Mouse (Mus musculus) midbrain, embryonic 11.5 days (tissue): ENCODE results near the gene Exosc5. TPM values are rescaled to one million over a fixed set of nuclear protein-coding genes. Genes with fewer than 3 reads are reported as not detected.

Experiments used
- ATAC-seq: fragments of 200-750 bp; cut with Nextera tagmentation; 2 replicates; pipeline ENCODE4 v1.8.0; 2017; ENCODE audit warnings: moderate TSS enrichment, moderate library complexity; ENCODE audit not compliant: low FRiP score
- DNase-seq: peaks from one replicate; pipeline ENCODE4 v3.0.0; 2015; ENCODE audit warnings: low spot score; ENCODE audit errors: missing footprints
- H3K27ac ChIP-seq: fragments of 300-500 bp; sonication (generic); 2 replicates; pipeline ENCODE4 v1.5.1; 2014; ENCODE audit warnings: low read depth, low read length
- H3K27me3 ChIP-seq: fragments of 300-500 bp; sonication (generic); 2 replicates; pipeline ENCODE4 v1.6.1; 2014; ENCODE audit warnings: mild to moderate bottlenecking, low read length, moderate library complexity, mixed read lengths; ENCODE audit not compliant: control insufficient read depth, insufficient read depth
- H3K36me3 ChIP-seq: fragments of 300-500 bp; sonication (generic); 2 replicates; pipeline ENCODE4 v1.6.1; 2014; ENCODE audit warnings: mild to moderate bottlenecking, low read length, moderate library complexity, mixed read lengths; ENCODE audit not compliant: control insufficient read depth, insufficient read depth
- H3K4me1 ChIP-seq: fragments of 300-500 bp; sonication (generic); 2 replicates; pipeline ENCODE4 v1.6.1; 2014; ENCODE audit warnings: low read length; ENCODE audit not compliant: control insufficient read depth, insufficient read depth
- H3K4me2 ChIP-seq: fragments of 300-500 bp; sonication (generic); 2 replicates; pipeline ENCODE4 v1.6.1; 2014; ENCODE audit warnings: mild to moderate bottlenecking, moderate library complexity
- H3K4me3 ChIP-seq: fragments of 300-500 bp; sonication (generic); 2 replicates; pipeline ENCODE4 v1.5.1; 2014; ENCODE audit warnings: low read depth, low read length
- H3K9ac ChIP-seq: fragments of 300-500 bp; sonication (generic); 2 replicates; pipeline ENCODE4 v1.6.1; 2014; ENCODE audit warnings: low read length
- H3K9me3 ChIP-seq: fragments of 300-500 bp; sonication (generic); 2 replicates; pipeline ENCODE4 v1.6.1; 2016; ENCODE audit warnings: low read length; ENCODE audit not compliant: control insufficient read depth
- WGBS: fragments of 180-500 bp; shearing (Covaris S2); extraction: QIAGEN DNeasy Blood & Tissue Kit; methylation state at CpG from one replicate; pipeline ENCODE4 v1.1.7; 2014; 5-methylcytosine and 5-hydroxymethylcytosine counted together
- polyA plus RNA-seq: library from polyadenylated mRNA; unstranded; fragments of >200 nt; fragmentation: Nextera tagmentation; extraction: Ambion mirVana; gene quantifications from 2 replicates; pipeline ENCODE4 v1.2.1, GENCODE M21; 2014

Gene Exosc5
- polyA plus RNA-seq, 1 experiment from 2014 or later = 46.4 TPM

GRCm38 (mm10) chr7:25628323-25628620 is 30.7 kb upstream of the Exosc5 start:
- Histone ChIP-seq H3K4me3 (no peak overlapping the region), H3K9me3 (no peaks in the 10 kb centered on the region), H3K4me1 (peaks cover 8% of the 10 kb centered on the region), H3K27me3 (peaks cover 3% of the 10 kb centered on the region; the same call in 1 of the 2 replicates), H3K27ac (no peak overlapping the region), H3K36me3 (no peaks in the 10 kb centered on the region), H3K9ac (no peak overlapping the region), H3K4me2 (no peak overlapping the region)
- ATAC-seq (no peak), DNase-seq (no peak)
- WGBS = 52% methylated on average over 8 of the region's 8 CpGs

- peaks cover 2% of the 10 kb centered on the region for H3K4me1 ChIP-seq
- H3K27me3 ChIP-seq = peaks cover 3% of the 10 kb centered on the region; the same call in 1 of the 2 replicates
- ATAC-seq = no peak
- H3K27ac ChIP-seq = no peak overlapping the region
- H3K4me2 ChIP-seq = no peak overlapping the region
- WGBS = 95% methylated on average over 5 of the region's 5 CpGs
- H3K9me3 ChIP-seq = no peaks in the 10 kb centered on the region
- no peak overlapping the region for H3K4me3 ChIP-seq
- peak; percentile 14 for DNase-seq
- H3K9ac ChIP-seq = no peak overlapping the region
- H3K36me3 ChIP-seq = no peaks in the 10 kb centered on the region
Measured at GRCm38 (mm10) chr7:25632679-25633078, 26.3 kb upstream of the Exosc5 start.

- no peaks in the 10 kb centered on the region for H3K4me1 ChIP-seq
- no peaks in the 10 kb centered on the region for H3K36me3 ChIP-seq
- WGBS = 76% methylated on average over 3 of the region's 3 CpGs
- ATAC-seq (no peak), DNase-seq (no peak)
- no peak overlapping the region for H3K4me3 ChIP-seq
- H3K27ac ChIP-seq = no peak overlapping the region
- H3K4me2 ChIP-seq = no peak overlapping the region
- H3K9me3 ChIP-seq = no peaks in the 10 kb centered on the region
- H3K9ac ChIP-seq = no peak overlapping the region
- H3K27me3 ChIP-seq = no peaks in the 10 kb centered on the region
Measured at GRCm38 (mm10) chr7:25636373-25636772, 22.6 kb upstream of the Exosc5 start.

GRCm38 (mm10) chr7:25637099-25637498 is 21.9 kb upstream of the Exosc5 start:
- WGBS = 90% methylated on average over 5 of the region's 5 CpGs
- H3K36me3 ChIP-seq = no peaks in the 10 kb centered on the region
- ATAC-seq = no peak; the same call in 1 of the 2 replicates

GRCm38 (mm10) chr7:25639754-25640153 is 19.2 kb upstream of the Exosc5 start:
- Histone ChIP-seq H3K4me3 (no peak overlapping the region), H3K9ac (no peak overlapping the region), H3K9me3 (no peaks in the 10 kb centered on the region), H3K4me2 (no peak overlapping the region), H3K27me3 (no peaks in the 10 kb centered on the region), H3K36me3 (no peaks in the 10 kb centered on the region), H3K4me1 (no peaks in the 10 kb centered on the region), H3K27ac (no peak overlapping the region)
- no peak for ATAC-seq
- DNase-seq = no peak
- WGBS = 88% methylated on average over 4 of the region's 4 CpGs

More at GRCm38 (mm10) chr7:25637099-25637498, 21.9 kb upstream of the Exosc5 start:
- Histone ChIP-seq H3K4me1 (no peaks in the 10 kb centered on the region), H3K9me3 (no peaks in the 10 kb centered on the region), H3K4me3 (no peak overlapping the region), H3K27ac (no peak overlapping the region), H3K27me3 (no peaks in the 10 kb centered on the region), H3K4me2 (no peak overlapping the region), H3K9ac (no peak overlapping the region)
- DNase-seq = no peak

GRCm38 (mm10) chr7:25644136-25644535 is 14.8 kb upstream of the Exosc5 start:
- WGBS = 86% methylated on average over 10 of the region's 10 CpGs
- H3K9me3 ChIP-seq = no peaks in the 10 kb centered on the region
- ATAC-seq (no peak), DNase-seq (peak; percentile 41)
- no peak overlapping the region for H3K27ac ChIP-seq
- no peaks in the 10 kb centered on the region for H3K36me3 ChIP-seq
- no peak overlapping the region for H3K4me3 ChIP-seq
- no peak overlapping the region for H3K9ac ChIP-seq
- no peak overlapping the region for H3K4me2 ChIP-seq
- H3K4me1 ChIP-seq = no peaks in the 10 kb centered on the region
- H3K27me3 ChIP-seq = no peaks in the 10 kb centered on the region

- no peak overlapping the region for H3K4me3 ChIP-seq
- 70% methylated on average over 4 of the region's 4 CpGs for WGBS
- H3K9me3 ChIP-seq = no peaks in the 10 kb centered on the region
- H3K4me2 ChIP-seq = no peak overlapping the region
- H3K27me3 ChIP-seq = no peaks in the 10 kb centered on the region
- no peaks in the 10 kb centered on the region for H3K4me1 ChIP-seq
- no peak overlapping the region for H3K27ac ChIP-seq
- no peaks in the 10 kb centered on the region for H3K36me3 ChIP-seq
- ATAC-seq (no peak), DNase-seq (peak; percentile 67)
- no peak overlapping the region for H3K9ac ChIP-seq
Measured at GRCm38 (mm10) chr7:25644631-25645030, 14.3 kb upstream of the Exosc5 start.

- 45% methylated on average over 14 of the region's 14 CpGs for WGBS
- Histone ChIP-seq H3K36me3 (no peaks in the 10 kb centered on the region), H3K4me1 (no peaks in the 10 kb centered on the region), H3K9ac (no peak overlapping the region), H3K27ac (no peak overlapping the region), H3K9me3 (no peaks in the 10 kb centered on the region), H3K27me3 (no peaks in the 10 kb centered on the region), H3K4me2 (no peak overlapping the region), H3K4me3 (no peak overlapping the region)
- ATAC-seq (no peak), DNase-seq (peak; percentile 2)
Measured at GRCm38 (mm10) chr7:25645074-25645473, 13.9 kb upstream of the Exosc5 start.

GRCm38 (mm10) chr7:25647574-25648123 is 11.3 kb upstream of the Exosc5 start:
- Histone ChIP-seq H3K36me3 (no peaks in the 10 kb centered on the region), H3K4me2 (no peak overlapping the region), H3K9me3 (no peaks in the 10 kb centered on the region), H3K27ac (no peak overlapping the region), H3K27me3 (no peaks in the 10 kb centered on the region), H3K4me1 (no peaks in the 10 kb centered on the region), H3K9ac (no peak overlapping the region), H3K4me3 (no peak overlapping the region)
- peak; percentile 53 for DNase-seq
- 64% methylated on average over 5 of the region's 5 CpGs for WGBS
- ATAC-seq = no peak
